Mouse (Mus musculus): ENCODE data around the gene Cnga1.
A peak's percentile ranks its signal among the peaks of the same experiment; 100 is the strongest.

Cnga1 gene

DNA sequence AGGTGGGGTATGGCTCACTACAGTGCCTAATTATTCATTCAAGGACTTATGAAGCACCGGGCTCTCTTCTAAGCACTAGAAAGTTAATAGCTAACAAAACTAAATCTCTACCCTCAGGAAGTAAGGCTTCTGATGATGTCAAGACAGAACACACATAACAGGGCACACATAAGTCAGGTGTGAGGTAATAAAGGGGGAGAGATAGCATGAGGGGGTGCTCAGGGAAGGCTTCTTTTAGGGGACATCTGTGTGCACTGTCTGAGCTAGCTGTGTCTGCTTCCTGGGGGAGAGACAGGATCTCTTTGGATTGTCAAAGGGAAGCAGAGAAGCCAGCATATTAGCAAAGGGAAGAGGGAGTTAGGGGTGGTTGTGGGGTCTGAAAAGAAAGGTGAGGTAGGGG, at the start of gene Cnga1:
Gene Cnga1 (minus strand): TSS at position 101 of the 400 bp plus-strand sequence.
- no peak for DNase-seq

DNA sequence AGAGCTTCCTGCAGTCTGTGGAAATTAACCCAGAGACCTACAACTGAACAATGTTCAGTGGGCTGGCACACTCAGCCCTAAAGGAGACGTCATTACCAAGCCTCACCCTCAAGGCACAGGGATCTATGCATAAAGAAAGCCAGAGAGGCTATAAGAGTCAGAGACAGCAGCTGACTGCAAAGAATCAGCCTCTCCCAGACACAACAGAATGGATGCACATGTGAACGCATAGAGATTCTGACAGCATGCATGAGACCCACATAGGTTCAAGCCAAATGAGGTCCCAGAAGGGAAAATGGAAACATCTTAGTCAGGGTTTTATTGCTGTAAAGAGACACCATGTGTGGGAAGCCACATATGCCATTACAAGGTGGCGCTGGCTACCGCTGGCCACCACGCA, 46.4 kb upstream of the Cnga1 start:
- no peak for DNase-seq

GRCm38 (mm10) chr5:72689556-72689955, 45.5 kb upstream of the Cnga1 start:
- no peak for DNase-seq

GRCm38 (mm10) chr5:72681451-72681850, 37.4 kb upstream of the Cnga1 start:
- no peak for DNase-seq

GRCm38 (mm10) chr5:72674994-72675542, 31.0 kb upstream of the Cnga1 start:
- DNase-seq: no peak

DNA sequence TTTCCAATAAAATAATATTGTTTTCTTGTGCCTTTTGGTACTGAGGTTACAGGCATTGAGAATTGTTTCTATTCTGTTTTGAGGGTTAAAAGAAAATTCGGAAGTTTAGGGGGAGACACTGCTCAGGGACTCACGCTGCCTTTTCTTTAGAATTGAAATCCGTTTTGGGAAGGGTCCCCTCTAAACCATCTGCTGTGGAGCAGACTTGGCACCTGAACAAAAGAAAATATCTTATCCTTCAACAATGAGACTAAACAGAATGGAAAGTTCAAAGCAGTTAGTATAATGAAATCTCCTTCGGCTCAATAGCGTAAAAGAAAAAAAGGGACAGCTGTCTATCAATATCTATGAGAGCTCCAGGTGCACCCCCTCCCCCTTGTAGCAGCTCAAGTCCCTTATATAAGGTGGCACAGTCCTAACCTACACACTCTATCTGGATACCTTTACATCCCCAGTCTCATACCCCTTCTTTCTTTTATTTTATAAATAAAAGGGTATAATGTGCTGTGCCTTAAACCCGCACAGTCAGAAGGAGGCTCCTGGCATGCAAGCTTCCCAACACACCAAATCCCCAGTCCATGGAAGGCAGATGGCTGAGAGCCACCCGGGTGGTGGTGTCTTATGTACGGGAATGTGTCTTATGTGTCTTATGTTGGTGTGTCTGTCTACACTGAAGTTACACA, 27.1 kb upstream of the Cnga1 start:
- no peak for DNase-seq

DNA sequence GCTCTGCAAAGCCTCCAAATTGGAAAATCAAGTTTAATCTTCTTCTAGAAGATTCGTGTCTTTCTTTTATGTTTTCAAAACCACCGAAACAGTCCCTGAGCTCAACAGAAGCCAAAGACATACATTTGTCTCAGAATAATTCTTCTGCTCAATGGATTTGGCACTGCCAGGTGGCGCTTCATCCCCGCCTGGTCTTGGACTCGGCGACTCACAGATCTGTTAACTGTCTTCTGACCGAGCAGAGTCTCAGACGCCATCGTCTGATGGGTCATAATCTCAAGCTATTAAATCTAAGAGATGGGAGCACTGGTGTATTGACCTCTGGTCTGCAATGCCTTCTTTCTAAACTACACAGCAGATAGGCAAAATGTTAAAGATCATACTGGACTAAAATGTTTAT, 24.3 kb upstream of the Cnga1 start:
- DNase-seq: no peak

DNA sequence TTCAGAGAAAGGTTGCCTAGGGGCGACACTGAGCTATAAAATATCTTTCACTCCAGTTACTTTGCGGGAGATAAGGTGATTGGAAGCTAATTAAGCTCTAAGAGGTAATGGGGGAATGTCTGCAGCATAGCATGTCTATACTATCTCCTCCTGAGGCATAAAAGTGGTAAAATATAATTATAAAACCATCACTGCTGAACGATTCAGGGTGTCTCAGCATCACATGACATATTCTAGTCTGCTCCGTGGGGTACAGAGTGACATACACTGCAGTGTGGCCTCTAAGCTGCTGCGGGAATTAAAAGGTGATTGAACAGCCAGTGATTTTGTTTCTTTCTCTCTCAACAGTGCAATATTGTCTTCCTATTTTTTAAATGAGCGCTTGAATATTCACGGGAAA, 22.4 kb upstream of the Cnga1 start:
- DNase-seq: no peak

DNA sequence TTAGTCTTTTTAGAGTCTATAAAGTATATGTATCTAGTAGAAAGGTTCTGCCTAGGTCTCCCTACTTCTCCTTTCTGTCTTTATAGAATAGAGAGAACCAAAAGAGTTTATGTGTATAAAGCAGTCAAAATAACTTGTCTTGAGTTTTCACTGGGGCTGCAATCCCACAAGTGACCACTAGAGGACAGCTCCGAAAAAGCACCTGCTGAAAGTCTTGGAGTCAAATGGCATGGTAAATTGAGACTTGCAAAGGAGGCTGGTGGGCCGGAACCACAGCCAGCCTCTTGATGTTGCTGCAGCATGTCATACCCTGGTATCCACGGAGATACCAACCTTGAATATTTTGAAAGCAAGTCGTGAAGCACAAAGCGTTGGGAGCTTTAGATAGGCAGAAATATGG, 21.2 kb upstream of the Cnga1 start:
- DNase-seq: peak; percentile 69

DNA sequence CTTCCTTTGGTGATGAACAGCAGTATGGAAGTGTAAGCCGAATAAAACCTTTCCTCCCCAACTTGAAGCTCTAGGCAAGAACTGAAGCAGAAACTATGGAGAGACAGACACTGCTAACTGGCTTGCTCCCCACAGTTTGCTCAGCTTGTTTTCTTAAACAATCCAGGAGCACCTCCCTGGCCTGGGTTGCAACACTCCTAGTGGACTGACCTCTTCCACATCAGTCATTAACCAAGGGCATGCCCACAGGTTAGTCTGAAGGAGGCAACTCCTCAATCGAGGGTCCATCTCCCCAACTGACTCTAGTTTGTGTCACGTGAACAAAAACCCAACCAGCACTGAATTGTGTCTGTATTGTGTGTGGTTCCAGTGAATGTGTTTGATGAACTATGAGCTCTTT, 20.8 kb upstream of the Cnga1 start:
- no peak for DNase-seq

DNA sequence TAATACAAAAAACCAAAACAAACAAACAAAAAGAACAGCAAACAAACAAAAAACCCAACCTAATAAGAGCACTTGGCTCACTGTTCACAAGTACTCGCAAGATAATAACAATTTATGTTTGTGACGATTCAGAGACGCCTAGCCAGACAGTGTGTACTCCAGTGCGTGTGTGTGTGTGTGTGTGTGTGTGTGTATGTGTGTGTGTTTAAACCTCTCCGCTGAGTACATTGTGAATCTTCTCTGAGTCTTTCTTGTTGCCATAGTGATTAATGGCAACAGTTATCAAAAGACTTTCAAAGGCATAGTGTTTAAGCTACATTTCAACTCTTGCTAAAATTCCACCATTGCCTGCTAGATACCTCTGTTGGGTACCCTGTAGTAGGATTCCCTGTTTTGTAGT, 20.1 kb upstream of the Cnga1 start:
- DNase-seq: no peak

DNA sequence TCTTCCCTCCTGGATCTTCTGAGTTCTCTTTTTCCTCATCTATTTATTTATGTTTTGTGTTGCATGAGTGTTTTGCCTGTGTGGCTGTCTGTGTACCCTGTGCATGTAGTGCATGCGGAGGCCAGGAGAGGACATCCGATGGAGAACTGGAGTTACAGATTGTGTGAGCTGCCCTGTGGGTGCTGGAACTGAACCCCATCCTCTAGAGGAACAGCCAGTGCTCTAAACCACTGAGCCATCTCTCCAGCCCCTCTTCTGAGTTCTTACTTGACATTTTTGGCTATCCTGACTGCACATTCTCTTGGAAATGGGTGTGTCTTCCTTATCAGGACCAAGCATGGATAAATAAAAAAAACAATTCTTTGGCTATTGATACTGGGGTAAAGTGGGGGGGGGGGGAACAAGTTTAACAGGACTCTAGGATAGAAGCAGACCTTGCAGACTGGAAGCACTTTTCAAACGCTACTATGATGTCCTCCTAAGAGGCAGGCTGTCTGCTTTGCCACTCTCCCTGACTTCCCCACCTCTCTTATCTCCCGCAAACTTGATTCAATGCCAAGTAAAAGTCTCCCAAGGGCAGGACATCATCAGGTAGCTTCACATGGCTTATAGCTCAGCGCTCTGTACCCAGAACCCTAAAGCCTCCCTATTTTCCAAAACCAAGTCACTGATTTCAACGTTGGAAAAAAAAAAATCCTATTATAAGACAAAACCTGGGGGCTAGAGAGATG, 17.1 kb upstream of the Cnga1 start:
- no peak for DNase-seq

DNA sequence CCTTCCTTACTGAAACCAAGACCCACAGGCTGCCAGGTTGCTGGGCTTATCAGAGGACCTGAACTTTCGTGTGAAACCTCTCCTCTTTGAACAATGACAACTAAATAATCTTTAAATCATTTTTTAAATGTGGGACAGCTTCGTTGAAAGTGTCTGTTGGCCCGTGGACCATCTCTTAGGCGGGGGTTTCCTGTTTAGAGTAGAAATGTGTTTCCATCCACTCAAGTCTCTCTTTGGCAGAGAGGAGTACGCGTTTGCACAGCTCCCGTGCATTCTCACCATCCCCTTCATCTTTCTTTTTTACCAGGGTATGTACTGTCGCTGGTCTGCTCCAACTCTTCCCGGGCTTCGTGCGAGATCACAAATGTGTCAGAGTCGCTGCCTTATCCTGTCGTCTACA, 14.3 kb upstream of the Cnga1 start:
- no peak for DNase-seq

- DNase-seq: no peak
Measured at GRCm38 (mm10) chr5:72656270-72656791, 12.3 kb upstream of the Cnga1 start.

DNA sequence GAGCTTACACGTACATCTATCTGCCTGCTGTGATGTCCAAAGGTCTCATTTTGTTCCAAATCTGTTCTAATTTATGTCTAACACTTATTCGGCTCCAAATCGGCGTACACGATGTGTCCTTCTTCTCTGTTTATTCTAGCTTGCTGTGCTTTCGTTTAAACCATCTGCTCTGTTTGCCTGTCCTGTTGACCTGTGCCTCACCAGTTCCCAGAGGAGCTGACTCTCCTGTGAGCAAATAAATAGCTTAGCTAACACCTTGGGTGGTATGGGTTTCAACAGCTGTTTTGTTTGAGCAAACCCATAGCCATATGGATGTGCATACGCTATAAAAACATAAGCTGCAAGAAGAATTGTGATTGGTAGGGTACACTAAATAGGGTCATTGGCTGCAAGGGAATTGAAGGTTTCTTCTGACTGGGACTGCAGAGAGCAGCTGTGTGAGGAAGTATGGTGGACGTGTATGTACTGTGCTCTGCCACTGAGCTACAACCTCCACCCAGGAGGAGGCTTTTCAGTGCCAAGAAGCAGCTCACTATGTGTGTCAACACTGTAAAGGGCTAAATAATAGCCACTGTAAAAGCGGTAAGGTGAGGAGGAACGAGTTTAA, 9.1 kb upstream of the Cnga1 start:
- no peak for DNase-seq

DNA sequence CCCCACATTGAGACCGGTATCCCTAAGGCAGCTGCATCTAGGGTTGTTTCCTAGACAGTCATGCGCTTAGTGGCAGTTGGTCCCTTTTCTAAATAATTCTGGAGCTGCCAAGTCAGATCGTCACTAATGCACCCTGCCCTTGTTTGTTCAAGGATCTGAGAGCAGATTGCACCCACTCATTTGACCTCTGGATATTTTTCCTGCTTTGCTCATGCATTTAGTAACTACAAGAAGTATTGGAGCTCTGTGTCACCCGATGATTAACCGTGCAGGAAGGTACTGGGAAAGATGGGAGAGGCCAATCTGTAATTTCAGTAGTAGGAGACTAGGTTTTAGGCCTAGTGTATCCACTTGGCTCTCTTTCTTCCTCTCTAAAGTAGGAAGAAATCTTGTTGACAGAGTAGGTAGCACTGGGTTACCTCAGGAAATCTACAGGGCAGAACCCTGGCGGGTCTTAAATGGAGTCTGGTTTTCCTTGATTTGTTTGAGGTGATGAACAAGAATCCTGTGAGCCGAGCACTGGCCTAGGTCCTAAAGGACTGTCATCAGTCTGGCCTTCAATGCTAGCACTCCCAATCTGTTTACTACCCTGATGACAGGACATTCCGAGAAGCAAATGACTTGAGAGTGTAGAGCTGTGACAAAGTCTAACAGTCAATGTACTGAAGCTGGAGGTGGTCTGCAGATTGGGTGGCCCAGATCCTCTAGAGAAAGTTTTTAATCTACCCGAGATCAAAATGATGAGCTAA, 5.1 kb upstream of the Cnga1 start:
- no peak for DNase-seq

DNA sequence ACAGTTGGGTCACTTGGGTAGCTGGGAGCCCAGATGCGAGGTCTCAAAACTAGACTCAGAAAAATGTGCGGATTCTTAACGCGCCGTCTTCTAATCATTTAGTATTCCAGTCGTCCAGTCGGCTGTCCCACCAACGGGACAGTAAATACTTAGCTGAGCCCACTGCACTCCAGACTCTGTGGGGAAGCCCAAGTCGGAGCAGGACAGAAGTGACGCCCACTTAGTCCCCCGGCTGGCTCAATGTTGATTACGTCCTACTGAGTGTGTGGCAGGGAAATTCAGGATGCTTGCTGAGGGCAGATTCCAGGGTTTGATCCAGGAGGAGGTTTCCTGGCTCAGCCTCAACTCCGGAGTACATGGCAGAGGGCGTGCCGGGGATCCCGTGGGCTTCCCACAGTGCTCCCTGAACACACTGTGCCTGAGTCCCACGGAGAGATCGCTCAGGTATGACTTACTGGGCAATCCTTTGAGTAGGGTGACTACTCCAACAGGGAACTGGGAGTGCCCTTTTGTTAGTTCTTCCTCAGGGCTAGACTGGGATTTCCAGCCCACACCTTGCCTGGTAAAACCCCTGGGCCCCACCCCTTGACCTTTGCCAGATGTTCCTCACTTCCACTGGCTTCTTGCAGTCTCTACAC, 4.0 kb upstream of the Cnga1 start:
- DNase-seq: no peak

DNA sequence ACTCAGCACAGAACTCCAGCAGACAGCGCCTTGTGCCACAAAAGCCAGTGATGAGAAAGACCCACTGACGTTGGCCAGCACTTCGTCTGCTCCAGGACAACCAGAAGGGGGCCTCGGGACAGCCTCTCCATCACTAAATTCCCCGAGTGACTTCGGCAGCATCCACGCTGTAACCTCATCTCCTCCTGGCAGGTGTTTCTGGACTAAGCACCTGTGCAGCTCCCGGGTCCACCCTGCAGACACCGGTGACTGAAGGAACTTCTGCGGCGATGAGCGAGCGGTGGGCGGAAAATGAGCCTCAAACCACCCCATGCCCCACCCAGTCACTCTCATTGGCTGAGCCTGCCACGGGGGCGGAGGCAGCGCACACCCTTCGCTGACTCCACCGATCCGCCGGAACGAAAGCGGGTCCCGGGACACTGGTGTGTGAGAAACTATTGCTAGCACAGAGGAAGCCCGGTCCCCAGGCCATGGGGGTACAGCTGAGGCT, 3.4 kb upstream of the Cnga1 start, which contains the start of gene Nipal1:
Gene Nipal1 (plus strand): TSS at position 378 of the 490 bp plus-strand sequence.
- peak; percentile 65 for DNase-seq

GRCm38 (mm10) chr5:72646996-72647395, 2.9 kb upstream of the Cnga1 start:
- no peak for DNase-seq

- DNase-seq: peak; percentile 13
Measured at GRCm38 (mm10) chr5:72646131-72646530, 2.1 kb upstream of the Cnga1 start.

DNA sequence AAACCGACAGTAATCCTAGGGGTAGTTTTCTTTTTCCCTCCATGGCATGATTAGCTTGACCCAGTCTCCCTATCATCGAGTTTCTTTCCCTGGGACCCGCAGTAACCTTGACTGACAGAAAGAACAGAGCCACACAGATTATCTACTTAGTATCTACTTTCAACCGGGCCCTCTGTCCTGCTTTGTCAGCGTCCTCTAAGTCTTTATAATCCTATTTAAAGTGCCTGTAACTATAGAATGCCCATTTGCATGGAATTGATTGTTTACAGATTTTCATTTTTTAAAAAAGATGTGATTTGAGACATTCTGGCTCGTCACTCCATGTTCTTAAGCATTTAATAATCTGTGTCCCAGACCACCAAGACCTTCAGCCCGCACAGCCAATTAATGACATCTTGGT, 420 bp downstream of the Cnga1 start:
- DNase-seq: no peak

GRCm38 (mm10) chr5:72640072-72640471, 4.0 kb downstream of the Cnga1 start:
- no peak for DNase-seq

Measured in lung, postnatal 14 days (tissue).